Mouse (Mus musculus): ENCODE measurements around the gene Cmklr1. TPM values are rescaled to one million over a fixed set of nuclear protein-coding genes. Genes with fewer than 3 reads are reported as not detected.
"Not testable (repeated sequence)": the region's sequence is repeated elsewhere in the genome, so short reads cannot be mapped to it uniquely, and the experiment has no call there.

The Cmklr1 gene
- polyA plus RNA-seq, 1 experiment = 32.6 TPM

DNA sequence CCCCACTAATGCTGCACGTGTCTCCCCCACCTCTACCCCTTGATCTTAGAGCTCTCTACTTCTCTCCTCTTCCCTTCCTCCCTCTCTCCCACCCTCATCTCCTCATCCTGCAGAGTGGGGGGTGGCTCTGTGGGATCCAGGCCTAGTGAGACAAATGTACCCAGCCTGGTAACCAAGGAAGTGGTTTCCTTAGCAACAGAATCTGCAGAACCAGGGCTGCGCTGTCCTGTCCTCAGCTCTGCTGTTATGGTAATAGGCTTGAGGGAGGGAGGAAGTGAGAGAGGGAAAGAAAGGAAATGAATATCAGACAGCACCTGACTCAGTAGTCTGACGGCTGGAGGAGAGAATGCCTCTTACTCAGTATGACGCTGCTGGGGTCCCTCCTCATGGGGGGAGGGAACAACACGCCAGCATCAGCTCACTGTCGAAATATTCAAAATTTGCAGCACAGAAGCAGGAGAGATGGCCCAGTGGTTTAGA lies 58.4 kb downstream of the Cmklr1 start:
- no peaks in the 10 kb centered on the region for H3K36me3 ChIP-seq (ENCODE audit: control insufficient read depth, insufficient read depth, low read length)
- no peaks in the 10 kb centered on the region for H3K27me3 ChIP-seq (ENCODE audit: control insufficient read depth, insufficient read depth, low read length)
- H3K27ac ChIP-seq (ENCODE audit: control insufficient read depth, insufficient read depth, low read length) = no peak overlapping the region
- 5% methylated on average over 6 of the region's 6 CpGs for WGBS
- H3K4me1 ChIP-seq (replicated peaks; ENCODE audit: control insufficient read depth, insufficient read depth, low read length) = no peaks in the 10 kb centered on the region
- DNase-seq = no peak
- TF ChIP-seq CTCF (IDR thresholded peaks at IDR 0.05; ENCODE audit: borderline replicate concordance, control insufficient read depth, extremely low read depth, insufficient read depth, low read length, poor library complexity) (no peak), POLR2A (IDR thresholded peaks at IDR 0.05; ENCODE audit: control insufficient read depth, extremely low read depth, insufficient read depth, low read length, poor library complexity) (no peak)
- H3K4me3 ChIP-seq (ENCODE audit: control insufficient read depth, insufficient read depth, low read length) = no peak overlapping the region

DNA sequence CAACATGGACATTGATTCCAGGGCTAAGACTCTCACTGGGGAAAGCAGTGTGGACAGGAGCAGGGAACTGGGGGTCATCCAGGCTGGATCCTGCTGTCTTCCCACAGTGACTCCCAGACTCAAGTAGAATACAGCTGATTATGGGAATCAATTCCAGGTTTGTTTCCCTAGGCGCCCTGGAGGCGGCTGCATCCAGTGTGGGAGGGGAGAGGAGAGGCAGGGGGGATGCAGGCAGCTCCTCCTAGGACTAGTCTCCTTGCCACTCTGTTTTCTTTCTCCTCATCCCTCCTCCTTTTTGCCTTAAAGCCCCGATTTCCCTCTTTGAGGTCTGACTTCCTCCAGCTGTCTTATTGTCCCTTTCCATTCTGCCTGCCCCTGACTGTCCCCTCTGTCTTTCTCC lies 59.1 kb downstream of the Cmklr1 start:
- DNase-seq = no peak
- TF ChIP-seq POLR2A (IDR thresholded peaks at IDR 0.05; ENCODE audit: control insufficient read depth, extremely low read depth, insufficient read depth, low read length, poor library complexity) (no peak), CTCF (IDR thresholded peaks at IDR 0.05; ENCODE audit: borderline replicate concordance, control insufficient read depth, extremely low read depth, insufficient read depth, low read length, poor library complexity) (no peak)
- 67% methylated on average over 3 of the region's 3 CpGs for WGBS
- Histone ChIP-seq H3K27me3 (ENCODE audit: control insufficient read depth, insufficient read depth, low read length) (no peaks in the 10 kb centered on the region), H3K4me1 (replicated peaks; ENCODE audit: control insufficient read depth, insufficient read depth, low read length) (no peaks in the 10 kb centered on the region), H3K4me3 (ENCODE audit: control insufficient read depth, insufficient read depth, low read length) (no peak overlapping the region), H3K27ac (ENCODE audit: control insufficient read depth, insufficient read depth, low read length) (no peak overlapping the region), H3K36me3 (ENCODE audit: control insufficient read depth, insufficient read depth, low read length) (no peaks in the 10 kb centered on the region)

DNA sequence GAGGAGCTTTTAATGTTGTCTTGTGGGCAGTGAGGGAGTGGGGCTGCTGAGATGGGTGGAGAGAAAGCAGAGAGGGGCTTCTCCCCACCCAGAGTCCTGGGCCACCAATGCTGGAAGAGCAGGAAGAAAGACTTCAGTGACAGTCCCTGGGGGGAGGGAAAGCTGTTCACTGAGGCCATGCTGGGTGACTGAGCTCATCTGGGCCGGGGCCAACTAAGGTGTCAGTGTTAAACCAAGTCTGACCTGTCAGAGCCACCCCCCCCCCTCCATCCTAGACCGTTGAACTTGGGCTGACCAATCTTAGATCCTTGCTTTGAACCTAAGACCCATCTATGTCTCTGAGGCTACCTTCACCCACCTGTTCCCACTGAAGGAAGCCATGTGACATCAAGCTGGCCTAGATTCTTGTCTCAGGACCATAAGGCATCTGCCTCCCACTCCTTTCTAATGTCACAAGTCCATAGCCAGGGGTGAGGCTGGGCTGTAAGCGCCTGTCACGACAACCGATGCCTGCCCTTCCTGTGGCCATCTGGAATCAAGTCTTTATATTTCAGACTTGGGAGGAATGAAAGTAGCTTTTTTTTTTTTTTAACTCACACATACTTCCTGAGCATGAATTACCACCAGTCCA lies 60.1 kb downstream of the Cmklr1 start:
- WGBS = 62% methylated on average over 5 of the region's 5 CpGs
- no peaks in the 10 kb centered on the region for H3K27me3 ChIP-seq (ENCODE audit: control insufficient read depth, insufficient read depth, low read length)

DNA sequence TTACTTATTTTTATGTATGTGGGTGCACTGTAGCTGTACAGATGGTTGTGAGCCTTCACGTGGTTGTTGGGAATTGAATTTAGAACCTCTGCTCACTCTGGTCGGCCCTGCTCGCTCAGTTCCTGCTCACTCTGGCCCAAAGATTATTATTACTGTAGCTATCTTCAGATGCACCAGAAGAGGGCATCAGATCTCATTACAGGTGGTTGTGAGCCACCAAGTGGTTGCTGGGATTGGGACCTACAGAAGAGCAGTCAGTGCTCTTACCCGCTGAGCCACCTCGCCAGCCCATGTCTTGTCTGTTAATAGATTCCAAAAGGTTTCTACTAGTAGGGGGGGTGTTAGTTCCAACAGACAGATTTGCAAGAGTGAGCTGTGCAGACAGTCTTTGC lies 63.8 kb downstream of the Cmklr1 start:
- H3K36me3 ChIP-seq (ENCODE audit: control insufficient read depth, insufficient read depth, low read length); H3K27ac ChIP-seq (ENCODE audit: control insufficient read depth, insufficient read depth, low read length); H3K27me3 ChIP-seq (ENCODE audit: control insufficient read depth, insufficient read depth, low read length); DNase-seq; H3K4me3 ChIP-seq (ENCODE audit: control insufficient read depth, insufficient read depth, low read length); H3K4me1 ChIP-seq (replicated peaks; ENCODE audit: control insufficient read depth, insufficient read depth, low read length): not testable (repeated sequence)
- WGBS = 82% methylated on average over 5 of the region's 5 CpGs

More for the DNA sequence above, 60.1 kb downstream of the Cmklr1 start:
- no peaks in the 10 kb centered on the region for H3K36me3 ChIP-seq (ENCODE audit: control insufficient read depth, insufficient read depth, low read length)
- no peak for TF ChIP-seq POLR2A (IDR thresholded peaks at IDR 0.05; ENCODE audit: control insufficient read depth, extremely low read depth, insufficient read depth, low read length, poor library complexity)
- no peak for TF ChIP-seq CTCF (IDR thresholded peaks at IDR 0.05; ENCODE audit: borderline replicate concordance, control insufficient read depth, extremely low read depth, insufficient read depth, low read length, poor library complexity)
- no peak overlapping the region for H3K4me3 ChIP-seq (ENCODE audit: control insufficient read depth, insufficient read depth, low read length)
- no peak overlapping the region for H3K27ac ChIP-seq (ENCODE audit: control insufficient read depth, insufficient read depth, low read length)
- H3K4me1 ChIP-seq (replicated peaks; ENCODE audit: control insufficient read depth, insufficient read depth, low read length) = no peaks in the 10 kb centered on the region
- DNase-seq = no peak

DNA sequence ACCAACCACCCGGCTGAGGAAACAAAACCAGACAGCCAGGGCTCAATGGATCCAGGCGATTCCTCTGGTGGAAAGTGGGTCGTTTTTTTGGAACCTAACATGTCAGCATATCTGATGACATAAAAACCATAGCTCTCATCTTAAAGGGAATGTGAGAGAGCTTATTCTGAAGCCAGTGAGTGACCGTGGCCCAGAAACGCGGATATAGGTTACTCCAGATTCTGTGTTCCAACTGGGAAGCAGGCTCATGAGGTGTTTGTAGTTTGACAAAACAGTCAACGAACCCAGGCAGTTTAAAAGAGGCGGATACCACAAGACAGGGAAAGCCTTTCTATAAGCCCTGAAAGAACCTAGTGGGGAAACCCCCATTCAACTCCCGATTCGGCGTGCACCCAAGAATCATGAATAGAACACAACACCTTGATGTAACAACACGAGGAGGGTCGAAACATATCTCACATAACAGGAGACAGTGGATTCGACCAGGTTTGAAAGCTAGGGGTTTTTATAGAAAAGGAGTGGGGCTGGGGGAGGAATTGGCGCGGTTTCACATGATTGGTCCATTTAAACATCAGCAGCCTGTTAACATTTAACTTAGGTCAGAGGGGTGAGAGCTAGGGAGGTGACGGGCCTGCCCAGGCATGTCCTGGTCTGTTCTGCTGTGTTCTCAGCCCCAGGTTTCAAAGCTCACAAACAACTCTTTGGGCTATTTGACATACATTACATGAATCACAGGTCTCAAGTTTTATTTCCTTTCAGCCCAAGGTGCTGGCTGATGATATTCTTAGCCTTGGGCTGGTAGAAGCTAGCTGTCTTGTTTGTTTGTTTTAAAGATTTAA lies 64.4 kb downstream of the Cmklr1 start:
- H3K27me3 ChIP-seq (ENCODE audit: control insufficient read depth, insufficient read depth, low read length); H3K4me1 ChIP-seq (replicated peaks; ENCODE audit: control insufficient read depth, insufficient read depth, low read length); DNase-seq; H3K4me3 ChIP-seq (ENCODE audit: control insufficient read depth, insufficient read depth, low read length); H3K36me3 ChIP-seq (ENCODE audit: control insufficient read depth, insufficient read depth, low read length); H3K27ac ChIP-seq (ENCODE audit: control insufficient read depth, insufficient read depth, low read length): not testable (repeated sequence)
- 89% methylated on average over 17 of the region's 17 CpGs for WGBS

DNA sequence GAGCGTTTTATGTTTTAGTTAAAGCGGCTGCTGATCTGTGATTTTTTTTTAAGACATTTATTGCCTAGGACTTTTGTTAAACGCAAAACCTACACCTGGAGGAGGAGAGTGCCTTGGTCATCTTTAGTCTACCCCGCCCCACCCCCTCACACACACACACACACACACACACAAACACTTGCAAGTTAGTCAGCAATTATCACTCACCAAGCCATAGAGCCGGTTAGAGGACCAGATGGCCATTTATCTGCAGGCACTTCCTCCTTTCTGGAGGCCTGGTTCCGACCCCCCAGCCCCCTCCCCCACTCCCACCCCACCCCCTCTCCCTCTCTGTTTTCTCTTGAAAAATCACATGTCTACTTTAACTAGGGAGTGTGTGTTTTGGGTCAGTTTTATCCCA lies 65.8 kb downstream of the Cmklr1 start:
- no peak for DNase-seq
- H3K4me1 ChIP-seq (replicated peaks; ENCODE audit: control insufficient read depth, insufficient read depth, low read length) = no peaks in the 10 kb centered on the region
- TF ChIP-seq POLR2A (IDR thresholded peaks at IDR 0.05; ENCODE audit: control insufficient read depth, extremely low read depth, insufficient read depth, low read length, poor library complexity) = no peak
- no peak for TF ChIP-seq CTCF (IDR thresholded peaks at IDR 0.05; ENCODE audit: borderline replicate concordance, control insufficient read depth, extremely low read depth, insufficient read depth, low read length, poor library complexity)
- H3K36me3 ChIP-seq (ENCODE audit: control insufficient read depth, insufficient read depth, low read length) = no peaks in the 10 kb centered on the region
- WGBS = 39% methylated on average over 6 of the region's 6 CpGs
- no peak overlapping the region for H3K4me3 ChIP-seq (ENCODE audit: control insufficient read depth, insufficient read depth, low read length)
- no peaks in the 10 kb centered on the region for H3K27me3 ChIP-seq (ENCODE audit: control insufficient read depth, insufficient read depth, low read length)
- H3K27ac ChIP-seq (ENCODE audit: control insufficient read depth, insufficient read depth, low read length) = no peak overlapping the region
